Mouse (Mus musculus): ENCODE measurements around the gene Ropn1l. TPM values are rescaled to one million over a fixed set of nuclear protein-coding genes. Genes with fewer than 3 reads are reported as not detected.

The Ropn1l gene
- polyA plus RNA-seq, 1 experiment: 1.2 TPM

DNA sequence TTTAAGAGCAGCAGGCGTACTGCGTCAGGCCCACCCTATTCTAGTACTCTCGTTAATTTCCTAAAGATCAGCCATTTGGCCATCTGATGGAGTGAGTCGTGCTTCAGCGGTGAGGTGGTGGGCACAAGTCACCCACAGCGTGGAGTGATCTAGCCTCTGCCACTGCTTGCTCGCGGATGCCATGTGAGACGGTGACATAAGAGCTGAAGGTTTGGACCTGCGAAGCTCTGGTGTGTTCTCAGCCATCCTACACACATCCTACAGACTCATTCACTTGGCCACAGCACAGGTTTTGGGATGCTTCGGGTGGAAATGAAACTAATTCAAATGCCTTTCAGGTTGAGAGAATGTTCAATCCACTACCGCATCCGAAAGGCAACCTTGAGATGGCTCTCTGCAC is 54.8 kb downstream of the Ropn1l start:
- TF ChIP-seq CTCF (IDR thresholded peaks at IDR 0.05; ENCODE audit: extremely low read depth, insufficient read depth, low read length): no peak
- TF ChIP-seq POLR2A (IDR thresholded peaks at IDR 0.05; ENCODE audit: extremely low read depth, insufficient read depth, low read length): no peak
- H3K27ac ChIP-seq (ENCODE audit: insufficient read depth, low read length): peak overlapping the region; percentile 42
- H3K4me1 ChIP-seq (ENCODE audit: control insufficient read depth, insufficient read depth, low read length): peaks cover 19% of the 10 kb centered on the region
- H3K4me3 ChIP-seq (ENCODE audit: insufficient read depth, low read length): no peak overlapping the region

DNA sequence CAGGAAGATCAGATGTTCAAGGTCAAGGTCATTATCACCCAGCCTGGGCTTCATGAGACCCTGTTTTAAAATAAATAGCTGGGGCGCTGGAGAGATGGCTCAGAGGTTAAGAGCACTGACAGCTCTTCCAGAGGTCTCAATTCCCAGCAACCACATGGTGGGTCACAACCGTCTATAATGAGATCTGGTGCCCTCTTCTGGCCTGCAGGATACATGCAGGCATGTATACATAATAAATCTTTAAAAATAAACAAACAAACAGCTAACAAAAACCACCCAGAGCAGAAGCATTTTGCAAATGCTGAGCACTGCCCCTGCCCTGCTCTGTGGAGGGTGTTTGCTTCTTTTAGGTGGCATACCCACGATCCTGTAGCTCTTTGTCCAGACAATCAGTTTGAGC is 56.2 kb downstream of the Ropn1l start:
- TF ChIP-seq CTCF (IDR thresholded peaks at IDR 0.05; ENCODE audit: extremely low read depth, insufficient read depth, low read length) (0 out of 2 replicates have a peak, but pooled peaks have one; percentile 21), POLR2A (IDR thresholded peaks at IDR 0.05; ENCODE audit: extremely low read depth, insufficient read depth, low read length) (no peak)
- Histone ChIP-seq H3K4me1 (ENCODE audit: control insufficient read depth, insufficient read depth, low read length) (peaks cover 27% of the 10 kb centered on the region), H3K4me3 (ENCODE audit: insufficient read depth, low read length) (no peak overlapping the region), H3K27ac (ENCODE audit: insufficient read depth, low read length) (peak overlapping the region; percentile 96)

GRCm38 (mm10) chr15:31396755-31397154 is 56.8 kb downstream of the Ropn1l start:
- H3K27ac ChIP-seq (ENCODE audit: insufficient read depth, low read length): peak overlapping the region; percentile 96
- peaks cover 28% of the 10 kb centered on the region for H3K4me1 ChIP-seq (ENCODE audit: control insufficient read depth, insufficient read depth, low read length)
- no peak overlapping the region for H3K4me3 ChIP-seq (ENCODE audit: insufficient read depth, low read length)
- TF ChIP-seq CTCF (IDR thresholded peaks at IDR 0.05; ENCODE audit: extremely low read depth, insufficient read depth, low read length) (no peak), POLR2A (IDR thresholded peaks at IDR 0.05; ENCODE audit: extremely low read depth, insufficient read depth, low read length) (no peak)

- no peak for TF ChIP-seq CTCF (IDR thresholded peaks at IDR 0.05; ENCODE audit: extremely low read depth, insufficient read depth, low read length)
- no peak for TF ChIP-seq POLR2A (IDR thresholded peaks at IDR 0.05; ENCODE audit: extremely low read depth, insufficient read depth, low read length)
- peaks cover 29% of the 10 kb centered on the region for H3K4me1 ChIP-seq (ENCODE audit: control insufficient read depth, insufficient read depth, low read length)
- peak overlapping the region; percentile 93 for H3K27ac ChIP-seq (ENCODE audit: insufficient read depth, low read length)
- H3K4me3 ChIP-seq (ENCODE audit: insufficient read depth, low read length): no peak overlapping the region
Observed at GRCm38 (mm10) chr15:31395986-31396385, 57.6 kb downstream of the Ropn1l start.

DNA sequence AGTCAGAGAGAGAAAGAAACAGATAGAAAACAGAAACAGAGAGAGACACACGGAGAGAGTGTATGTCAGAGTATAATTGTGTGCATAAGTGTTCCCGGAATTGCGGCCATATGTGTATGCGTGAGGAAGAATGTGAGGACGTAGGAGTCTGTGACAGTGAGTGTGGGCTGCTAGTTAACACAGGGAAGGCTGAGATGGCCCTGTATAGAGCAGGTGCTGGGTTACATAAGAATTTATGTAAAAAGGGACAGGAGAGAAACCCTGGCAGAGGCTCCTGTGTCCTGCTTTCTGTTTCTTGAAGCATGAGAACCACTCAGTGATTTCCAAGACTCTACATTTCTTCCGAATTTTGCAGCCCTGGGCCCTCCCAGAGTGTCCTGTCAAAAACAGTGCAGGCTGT is 60.1 kb downstream of the Ropn1l start:
- no peak for TF ChIP-seq POLR2A (IDR thresholded peaks at IDR 0.05; ENCODE audit: extremely low read depth, insufficient read depth, low read length)
- no peak for TF ChIP-seq CTCF (IDR thresholded peaks at IDR 0.05; ENCODE audit: extremely low read depth, insufficient read depth, low read length)
- peak overlapping the region; percentile 82 for H3K27ac ChIP-seq (ENCODE audit: insufficient read depth, low read length)
- no peak overlapping the region for H3K4me3 ChIP-seq (ENCODE audit: insufficient read depth, low read length)
- H3K4me1 ChIP-seq (ENCODE audit: control insufficient read depth, insufficient read depth, low read length): peaks cover 30% of the 10 kb centered on the region

DNA sequence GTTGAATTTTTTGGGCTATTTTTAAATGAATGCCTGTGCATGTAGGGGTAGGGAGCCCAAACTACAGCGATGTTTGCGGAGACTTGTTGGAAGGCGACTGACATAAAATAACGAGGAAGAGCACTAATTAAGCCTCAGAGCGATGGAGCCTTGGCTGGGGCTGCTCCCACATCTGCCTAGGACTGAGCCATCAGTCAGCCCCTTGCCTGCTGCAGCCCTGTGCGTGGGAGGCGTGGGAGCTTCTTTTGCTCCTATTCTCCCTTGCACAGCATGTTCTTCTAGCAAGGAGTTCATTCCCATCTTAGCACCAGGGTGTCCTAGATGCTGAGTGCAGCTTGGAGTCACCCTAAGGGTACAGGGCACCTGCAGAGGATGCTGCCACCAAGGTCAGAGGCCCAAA is 60.8 kb downstream of the Ropn1l start:
- H3K27ac ChIP-seq (ENCODE audit: insufficient read depth, low read length): peak overlapping the region; percentile 82

GRCm38 (mm10) chr15:31392135-31392534 is 61.4 kb downstream of the Ropn1l start:
- no peak for TF ChIP-seq CTCF (IDR thresholded peaks at IDR 0.05; ENCODE audit: extremely low read depth, insufficient read depth, low read length)
- TF ChIP-seq POLR2A (IDR thresholded peaks at IDR 0.05; ENCODE audit: extremely low read depth, insufficient read depth, low read length): no peak
- no peak overlapping the region for H3K4me3 ChIP-seq (ENCODE audit: insufficient read depth, low read length)
- no peak overlapping the region; the same call in 1 of the 2 replicates for H3K27ac ChIP-seq (ENCODE audit: insufficient read depth, low read length)
- H3K4me1 ChIP-seq (ENCODE audit: control insufficient read depth, insufficient read depth, low read length): peaks cover 28% of the 10 kb centered on the region

More for the DNA sequence above, 60.8 kb downstream of the Ropn1l start:
- Histone ChIP-seq H3K4me3 (ENCODE audit: insufficient read depth, low read length) (no peak overlapping the region), H3K4me1 (ENCODE audit: control insufficient read depth, insufficient read depth, low read length) (peaks cover 29% of the 10 kb centered on the region)
- no peak for TF ChIP-seq CTCF (IDR thresholded peaks at IDR 0.05; ENCODE audit: extremely low read depth, insufficient read depth, low read length)
- TF ChIP-seq POLR2A (IDR thresholded peaks at IDR 0.05; ENCODE audit: extremely low read depth, insufficient read depth, low read length): 0 out of 2 replicates have a peak, but pooled peaks have one; percentile 8

Other genes starting within 250 kb of the Ropn1l start
- gene Dap, start 229.4 kb downstream of the Ropn1l start, polyA plus RNA-seq (2012; rRNA removed): 8.4 and 11.3 TPM in 2 replicates
- 33.9 and 34.5 TPM in 2 replicates for gene Ankrd33b, start 86.0 kb downstream of the Ropn1l start, polyA plus RNA-seq (2012; rRNA removed)
- 84.0 and 88.6 TPM in 2 replicates for gene March6, start 77.3 kb upstream of the Ropn1l start, polyA plus RNA-seq (2012; rRNA removed)
- 22.0 and 23.8 TPM in 2 replicates for gene Cmbl, start 111.7 kb upstream of the Ropn1l start, polyA plus RNA-seq (2012; rRNA removed)
- 172 and 180 TPM in 2 replicates for gene Cct5, start 148.1 kb upstream of the Ropn1l start, polyA plus RNA-seq (2012; rRNA removed)
- gene Fam173b, start 148.1 kb upstream of the Ropn1l start, polyA plus RNA-seq (2012; rRNA removed): 11.9 and 13.2 TPM in 2 replicates

Measured in cortical plate, adult 2 months (tissue).